ENCODE assay signal across 17 mouse cellular contexts in genomic region chr5:125229097-125229496, GRCm38 (mm10).
"Had no signal": no experiment of that assay in that cellular context is flagged by ENCODE, and none has a peak within 500 bp of the region (broad histone marks: within the 10 kb centered on the region; RNA-seq: fewer than 3 reads in every experiment).

No protein-coding gene starts in this region.

- H3K27ac ChIP-seq: lung, embryonic 15.5 days; macrophage; midbrain, embryonic 13.5 days; midbrain, embryonic 15.5 days; neural tube, embryonic 12.5 days; stomach, embryonic 15.5 days; stomach, postnatal 0 days had no signal

- DNase-seq: liver, postnatal 0 days; lung, adult 2 months; lung, postnatal 14 days; lung, postnatal 36 days; right cerebral cortex, postnatal 25 days; thymus, adult 18-20 months; thymus, postnatal 14 days; thymus, postnatal 36 days had no signal

- ATAC-seq: liver, postnatal 0 days; lung, postnatal 0 days; midbrain, embryonic 13.5 days; midbrain, embryonic 15.5 days had no signal

- H3K4me3 ChIP-seq: lung, embryonic 15.5 days; megakaryocyte, embryonic 14.5 days; midbrain, embryonic 13.5 days; midbrain, embryonic 15.5 days; neural tube, embryonic 12.5 days; stomach, embryonic 15.5 days had no signal
